Mouse (Mus musculus) gastrocnemius, postnatal 36 days (tissue): ENCODE data around the gene Serpine1. TPM values are rescaled to one million over a fixed set of nuclear protein-coding genes. Genes with fewer than 3 reads are reported as not detected.

Experiments
- DNase-seq, 2 experiments: peaks; one replicate each; pipeline ENCODE4 v3.0.0; 2022
- intact Hi-C: fragments of 180-260 bp; cut with DNase I; formaldehyde crosslinking; loops from one replicate; pipeline ENCODE4 v1.15.1; 2025
- total RNA-seq, 2 experiments: library from RNA; stranded (reverse); gene quantifications; 2 replicates each; pipeline ENCODE4 v1.2.3; 2021

Serpine1 gene
- total RNA-seq, 2 experiments from 2014 or later = 2.8 to 7.5 TPM

DNA sequence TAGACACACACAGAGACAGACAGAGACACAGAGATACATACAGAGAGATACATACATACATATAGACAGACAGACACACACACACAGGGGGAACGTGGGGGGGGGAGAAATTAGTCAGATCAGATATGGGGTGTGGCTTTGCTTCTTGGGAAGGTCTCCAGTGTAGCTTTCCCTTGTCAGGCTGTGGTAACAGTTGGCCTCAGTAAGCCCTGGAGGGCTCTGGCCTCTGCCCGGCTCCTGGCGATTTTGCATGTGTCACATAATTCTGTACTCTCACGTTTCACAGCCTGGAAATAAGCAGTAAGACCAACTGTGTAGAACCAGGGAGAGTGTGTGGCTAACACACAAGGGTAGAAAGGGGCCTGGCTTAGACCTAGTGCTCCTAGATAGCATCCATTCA, 28.6 kb upstream of the Serpine1 start:
- intact Hi-C loops = loop anchor here (10.0 kb wide), 1 partner anchor 176 kb away; no protein-coding TSS in a partner anchor
- no peak for DNase-seq

- intact Hi-C loops = no loop called here
- DNase-seq = no peak
Observed at GRCm38 (mm10) chr5:137098418-137098817, 26.4 kb upstream of the Serpine1 start.

GRCm38 (mm10) chr5:137096037-137096436, 24.0 kb upstream of the Serpine1 start:
- intact Hi-C loops = no loop called here
- DNase-seq = no peak

GRCm38 (mm10) chr5:137095135-137095534, 23.1 kb upstream of the Serpine1 start:
- DNase-seq = no peak
- intact Hi-C loops = no loop called here

DNA sequence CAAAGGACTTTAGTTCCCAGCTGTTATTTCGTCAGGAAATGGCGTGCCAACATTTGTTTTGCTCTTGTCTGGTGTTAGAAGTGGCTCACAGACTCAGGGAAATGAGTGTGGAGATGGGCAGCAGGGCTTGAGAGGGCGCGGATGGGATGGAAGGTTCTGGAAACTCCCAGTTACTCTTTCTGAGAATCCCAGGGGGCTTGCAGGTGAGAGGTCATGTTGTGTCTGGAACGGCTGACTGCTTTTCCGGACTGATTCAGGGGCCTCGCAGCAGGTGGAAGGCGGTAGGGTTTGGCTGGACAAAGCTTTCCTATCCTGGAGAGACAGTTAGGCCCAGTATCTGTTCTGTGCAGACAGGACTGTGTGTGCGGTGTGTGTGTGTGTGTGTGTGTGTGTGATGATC, 21.7 kb upstream of the Serpine1 start:
- intact Hi-C loops = no loop called here
- no peak for DNase-seq

- intact Hi-C loops = no loop called here
- DNase-seq = no peak
Observed at GRCm38 (mm10) chr5:137091560-137091959, 19.5 kb upstream of the Serpine1 start.

GRCm38 (mm10) chr5:137090870-137091269, 18.8 kb upstream of the Serpine1 start:
- no peak for DNase-seq
- intact Hi-C loops = no loop called here

GRCm38 (mm10) chr5:137087410-137087809, 15.3 kb upstream of the Serpine1 start:
- intact Hi-C loops = no loop called here
- peak in 1 of 2 experiments; percentile 56 for DNase-seq

- no peak for DNase-seq
- intact Hi-C loops = no loop called here
Observed at GRCm38 (mm10) chr5:137085731-137086130, 13.7 kb upstream of the Serpine1 start.

DNA sequence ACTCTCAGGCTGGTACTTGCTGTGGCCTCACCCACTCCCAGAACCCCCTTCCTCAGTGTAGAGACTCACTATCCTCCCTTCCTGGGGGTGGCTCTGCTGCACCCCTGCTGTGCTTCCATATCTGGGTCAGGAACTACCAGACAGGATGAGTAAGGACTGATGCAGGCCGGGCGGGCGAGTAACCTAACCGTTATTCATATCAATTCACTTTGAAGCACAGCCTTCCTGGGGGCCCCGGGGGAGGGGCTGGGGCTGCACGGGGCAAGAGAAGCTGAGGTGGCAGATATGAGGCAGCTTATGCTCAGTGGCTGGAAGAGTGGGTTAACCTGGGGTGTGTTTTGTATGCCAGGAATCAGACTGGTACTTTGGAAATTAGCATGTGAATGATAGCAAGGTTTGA, 13.0 kb upstream of the Serpine1 start:
- intact Hi-C loops = no loop called here
- DNase-seq = no peak

DNA sequence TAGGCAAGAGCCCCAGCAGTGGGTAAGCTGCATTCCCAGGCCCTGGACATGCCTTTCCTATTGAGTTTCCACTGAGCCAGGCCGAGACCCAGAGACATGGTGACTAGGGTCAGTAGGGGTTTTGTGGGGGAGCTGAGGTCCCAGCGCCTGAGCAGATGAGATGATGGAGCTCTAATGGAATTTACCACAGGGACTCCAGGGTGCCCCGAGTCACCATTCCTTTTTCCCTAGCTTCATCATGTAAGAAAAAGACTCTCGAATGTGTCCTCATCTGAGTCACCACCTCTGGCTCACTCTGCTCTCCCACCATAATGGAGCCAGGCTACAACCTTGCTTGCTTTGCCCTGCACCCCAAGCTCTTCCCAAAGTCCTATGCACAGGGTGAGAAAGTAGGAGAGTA, 11.0 kb upstream of the Serpine1 start:
- intact Hi-C loops = no loop called here
- no peak for DNase-seq

GRCm38 (mm10) chr5:137079849-137080248, 7.8 kb upstream of the Serpine1 start:
- intact Hi-C loops = no loop called here
- no peak for DNase-seq

GRCm38 (mm10) chr5:137078616-137079015, 6.5 kb upstream of the Serpine1 start:
- DNase-seq = no peak
- intact Hi-C loops = no loop called here

- intact Hi-C loops = no loop called here
- DNase-seq = no peak
Observed at GRCm38 (mm10) chr5:137078041-137078440, 6.0 kb upstream of the Serpine1 start.

GRCm38 (mm10) chr5:137077187-137077586, 5.1 kb upstream of the Serpine1 start:
- no peak for DNase-seq
- intact Hi-C loops = no loop called here

DNA sequence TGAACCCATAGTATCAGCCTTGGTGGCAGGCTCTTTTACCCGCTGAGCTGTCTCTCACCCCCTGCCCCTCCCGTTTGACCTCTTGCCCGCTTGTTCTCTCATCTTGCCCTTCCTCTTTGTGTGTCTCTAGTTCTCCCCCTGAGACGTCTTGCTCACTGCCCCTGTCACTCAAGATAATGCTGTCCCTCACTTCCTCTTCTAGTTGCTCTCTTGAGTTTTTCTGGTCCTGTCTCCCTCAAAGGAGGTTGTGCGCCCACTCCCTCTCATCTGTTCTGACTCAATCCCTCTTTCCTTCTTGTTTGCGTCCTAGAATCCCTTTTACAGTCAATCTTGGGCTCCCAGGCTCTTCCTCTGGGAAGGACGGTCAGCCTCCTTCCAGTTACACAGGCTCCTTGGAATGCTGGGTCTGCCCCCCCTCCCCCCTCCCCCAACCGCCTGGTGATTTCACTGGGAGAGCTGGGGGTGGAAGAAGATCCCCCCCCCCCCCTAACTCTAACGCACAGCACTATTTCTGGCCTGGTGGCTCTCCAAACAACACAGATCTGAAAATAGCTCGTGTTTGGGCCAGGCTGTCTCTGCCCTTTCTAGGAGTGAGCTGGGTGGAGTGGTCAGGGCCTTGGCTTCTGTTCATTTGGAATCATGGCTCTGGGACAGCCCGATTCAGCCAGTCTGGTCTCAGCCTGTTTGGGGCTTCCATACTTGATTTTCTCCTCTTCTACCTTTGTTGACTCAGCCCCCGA, 4.3 kb upstream of the Serpine1 start:
- intact Hi-C loops = no loop called here
- peak; percentile 24 to 59 for DNase-seq

- intact Hi-C loops = no loop called here
- DNase-seq = no peak
Observed at GRCm38 (mm10) chr5:137075726-137076125, 3.7 kb upstream of the Serpine1 start.

- intact Hi-C loops = no loop called here
- DNase-seq = peak; percentile 39 to 61
Observed at GRCm38 (mm10) chr5:137074191-137074651, 2.2 kb upstream of the Serpine1 start.

DNA sequence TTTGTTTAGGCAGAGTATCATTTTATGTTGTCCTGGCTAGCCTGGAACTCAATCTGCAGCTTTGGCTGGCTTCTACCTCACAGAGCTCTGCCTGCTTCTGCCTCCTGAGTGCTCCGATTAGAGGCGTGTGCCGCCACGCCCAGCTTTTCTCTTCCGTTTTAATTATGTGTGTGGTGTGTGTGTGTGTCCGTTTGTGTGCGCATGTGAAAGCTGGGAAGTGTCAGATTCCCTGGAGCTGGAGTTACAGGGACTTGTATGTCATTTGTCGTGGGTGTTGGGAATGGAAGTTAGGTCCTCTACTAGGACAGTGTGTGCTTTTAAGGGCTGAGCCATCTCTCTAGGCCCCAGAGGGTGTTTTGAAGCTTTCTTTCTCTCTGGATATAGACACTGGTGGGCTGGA, 1.1 kb upstream of the Serpine1 start:
- intact Hi-C loops = no loop called here
- no peak for DNase-seq

GRCm38 (mm10) chr5:137070881-137071605, 1.0 kb downstream of the Serpine1 start:
- intact Hi-C loops = no loop called here
- DNase-seq = no peak

DNA sequence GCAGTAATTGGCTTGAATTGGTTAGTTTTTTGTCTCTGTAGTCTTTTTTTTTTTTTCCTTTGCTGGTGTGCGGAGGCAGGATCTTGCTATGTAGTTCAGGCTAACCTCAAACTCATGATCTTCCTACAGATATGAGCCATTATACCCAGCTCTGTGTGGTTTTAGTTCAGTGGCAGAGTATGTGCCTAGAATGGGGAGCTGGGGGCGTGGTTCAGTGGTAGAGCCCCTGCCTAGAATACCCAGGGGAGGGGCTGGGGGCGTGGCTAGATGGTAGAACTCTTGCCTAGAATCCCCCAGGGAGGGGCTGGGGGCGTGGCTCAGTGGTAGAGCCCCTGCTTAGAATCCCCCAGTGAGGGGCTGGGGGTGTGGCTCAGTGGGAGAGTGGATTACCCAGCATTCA, 3.4 kb downstream of the Serpine1 start:
- no peak for DNase-seq
- intact Hi-C loops = no loop called here

DNA sequence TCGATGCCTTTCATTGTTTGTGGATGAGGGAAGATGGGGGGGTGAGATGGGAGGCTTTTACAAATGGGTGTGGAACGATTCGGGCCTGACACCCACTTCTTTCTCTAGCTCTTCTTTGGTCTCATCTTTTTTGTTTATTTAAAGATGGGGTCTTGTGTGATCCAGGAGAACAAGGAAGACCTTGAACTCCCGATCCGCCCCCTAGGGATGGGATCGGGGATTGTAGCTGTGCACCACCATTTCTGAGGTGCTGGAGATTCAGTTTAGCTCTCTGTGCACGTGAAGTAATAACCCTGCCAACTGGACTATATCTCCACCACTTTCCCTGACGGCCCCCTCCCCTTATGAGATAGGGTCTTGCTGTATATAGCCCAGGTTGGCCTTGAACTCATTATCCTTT, 6.1 kb downstream of the Serpine1 start:
- intact Hi-C loops = no loop called here
- no peak for DNase-seq
